Mouse (Mus musculus) adipose tissue, adult 10 weeks (tissue): Measurements from ENCODE around the gene Defb25. TPM values are rescaled to one million over a fixed set of nuclear protein-coding genes. Genes with fewer than 3 reads are reported as not detected.

ENCODE experiments used
- polyA plus RNA-seq: library from polyadenylated mRNA; stranded (reverse); fragments of 350-450 nt; fragmentation: Illumina TruSeq; extraction: RNeasy Lipid Tissue Mini Kit (QIAGEN cat#74804); gene quantifications from one replicate; pipeline ENCODE4 v1.2.3, GENCODE M21; 2014; ENCODE audit warnings: low read depth, low replicate concordance

Defb25 gene
- 4,016 TPM for polyA plus RNA-seq

GRCm38 (mm10) chr2:152622953-152623352 lies at the start of gene Defb25:
Gene Defb25, minus strand, starts transcription at chr2:152623053.

GRCm38 (mm10) chr2:152669256-152669638 lies 46.4 kb upstream of the Defb25 start, which contains the start of gene H13:
Gene H13, plus strand, starts transcription at chr2:152669461.

GRCm38 (mm10) chr2:152626774-152627591 lies 4.1 kb upstream of the Defb25 start, which contains the start of gene Rem1:
Gene Rem1, plus strand, starts transcription at chr2:152626951.

GRCm38 (mm10) chr2:152604057-152604456 lies 18.8 kb downstream of the Defb25 start, which contains the start of gene Defb36:
Gene Defb36, plus strand, starts transcription at chr2:152604327.

GRCm38 (mm10) chr2:152599299-152599698 lies 23.6 kb downstream of the Defb25 start, which contains the start of gene Defb45:
Gene Defb45, minus strand, starts transcription at chr2:152599399.

GRCm38 (mm10) chr2:152580107-152580506 lies 42.7 kb downstream of the Defb25 start, which contains the start of gene Defb19:
Gene Defb19, minus strand, starts transcription at chr2:152580312.

Other genes starting within 250 kb of the Defb25 start
- gene Nrsn2, start 246.4 kb downstream of the Defb25 start, polyA plus RNA-seq, result not detected
- gene Sox12, start 225.0 kb downstream of the Defb25 start, polyA plus RNA-seq, result 13.1 TPM
- gene Zcchc3, start 208.0 kb downstream of the Defb25 start, polyA plus RNA-seq, result 6.4 TPM
- 7.5 TPM for gene 6820408C15Rik, start 207.5 kb downstream of the Defb25 start, polyA plus RNA-seq
- gene Defb23, start 158.4 kb downstream of the Defb25 start, polyA plus RNA-seq, result 773 TPM
- gene Defb20, start 146.0 kb downstream of the Defb25 start, polyA plus RNA-seq, result 5,596 TPM
- gene Defb22, start 132.9 kb downstream of the Defb25 start, polyA plus RNA-seq, result 725 TPM
- 117 TPM for gene Defb26, start 111.4 kb downstream of the Defb25 start, polyA plus RNA-seq
- 1,277 TPM for gene Defb28, start 104.8 kb downstream of the Defb25 start, polyA plus RNA-seq
- gene Defb29, start 83.0 kb downstream of the Defb25 start, polyA plus RNA-seq, result 321 TPM
- 2,150 TPM for gene Gm17416, start 53.7 kb downstream of the Defb25 start, polyA plus RNA-seq
- gene Defb21, start 50.3 kb downstream of the Defb25 start, polyA plus RNA-seq, result 719 TPM
- gene Defb19, start 42.7 kb downstream of the Defb25 start, polyA plus RNA-seq, result 22.8 TPM
- 531 TPM for gene Defb45, start 23.7 kb downstream of the Defb25 start, polyA plus RNA-seq
- 6.9 TPM for gene Defb36, start 18.7 kb downstream of the Defb25 start, polyA plus RNA-seq
- 42.9 TPM for gene Rem1, start 3.9 kb upstream of the Defb25 start, polyA plus RNA-seq
- 115 TPM for gene H13, start 46.4 kb upstream of the Defb25 start, polyA plus RNA-seq
- 14.8 TPM for gene Mcts2, start 64.0 kb upstream of the Defb25 start, polyA plus RNA-seq
- 38.8 TPM for gene Id1, start 113.2 kb upstream of the Defb25 start, polyA plus RNA-seq
- 5.2 TPM for gene Cox4i2, start 131.1 kb upstream of the Defb25 start, polyA plus RNA-seq
- 42.0 TPM for gene Bcl2l1, start 208.7 kb upstream of the Defb25 start, polyA plus RNA-seq
- 1.9 TPM for gene Tpx2, start 224.9 kb upstream of the Defb25 start, polyA plus RNA-seq